Mouse (Mus musculus) layer of hippocampus, adult 9-11 months (tissue): ENCODE results near the gene Csnk1e.

Experiments
- DNase-seq: peaks from one replicate; pipeline ENCODE4 v3.0.0; 2022

The Csnk1e gene

GRCm38 (mm10) chr15:79442961-79443518 lies 12.3 kb downstream of the Csnk1e start:
- no peak for DNase-seq

- DNase-seq = no peak
These were observed 13.1 kb downstream of the Csnk1e start for GRCm38 (mm10) chr15:79442257-79442611.

DNA sequence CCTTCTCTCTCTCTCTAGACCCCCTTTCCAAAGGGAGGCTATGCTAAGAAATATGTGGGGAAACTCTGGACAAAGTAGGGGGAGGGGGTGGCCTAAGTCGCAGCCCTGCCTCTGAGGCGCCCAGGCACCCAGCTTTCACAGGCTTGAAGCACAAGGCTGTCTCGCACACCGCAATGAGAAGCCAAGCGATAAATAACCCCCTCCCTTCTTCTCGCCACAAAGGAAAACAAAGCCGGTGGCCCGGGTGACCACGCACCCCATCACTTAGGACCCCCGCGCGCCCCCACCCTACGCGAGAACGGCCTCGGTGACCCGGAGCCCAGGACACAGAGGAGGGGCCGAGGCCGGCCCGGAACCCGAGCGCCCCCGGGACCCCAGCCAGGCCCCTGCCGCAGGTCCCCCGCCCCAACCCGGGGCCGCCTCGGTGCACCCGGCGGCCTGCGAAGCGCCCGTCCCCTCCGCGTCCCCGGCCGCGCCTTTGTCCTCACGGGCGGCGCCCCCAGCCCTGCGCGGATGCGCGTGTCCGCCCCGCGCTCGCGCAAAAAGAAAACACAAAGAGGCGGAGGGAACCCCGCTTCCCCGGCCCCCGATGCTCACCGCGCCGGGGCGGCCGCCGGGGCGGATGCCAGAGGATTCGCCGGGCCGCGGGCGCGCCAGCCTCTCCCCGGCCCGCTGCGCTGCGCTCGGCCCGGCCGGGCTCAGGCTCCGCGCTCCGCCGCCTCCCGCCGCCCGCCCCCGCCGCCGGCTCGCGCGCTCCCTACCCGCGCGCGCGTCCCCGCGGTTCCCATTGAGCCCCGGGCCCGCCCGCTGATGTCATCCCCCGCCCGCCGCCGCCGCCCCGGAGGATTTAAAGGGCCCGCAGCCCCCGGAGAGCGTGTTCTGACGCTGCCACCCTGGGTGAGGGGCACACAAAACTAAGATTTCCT lies 13.8 kb downstream of the Csnk1e start:
- DNase-seq = peak; percentile 79

DNA sequence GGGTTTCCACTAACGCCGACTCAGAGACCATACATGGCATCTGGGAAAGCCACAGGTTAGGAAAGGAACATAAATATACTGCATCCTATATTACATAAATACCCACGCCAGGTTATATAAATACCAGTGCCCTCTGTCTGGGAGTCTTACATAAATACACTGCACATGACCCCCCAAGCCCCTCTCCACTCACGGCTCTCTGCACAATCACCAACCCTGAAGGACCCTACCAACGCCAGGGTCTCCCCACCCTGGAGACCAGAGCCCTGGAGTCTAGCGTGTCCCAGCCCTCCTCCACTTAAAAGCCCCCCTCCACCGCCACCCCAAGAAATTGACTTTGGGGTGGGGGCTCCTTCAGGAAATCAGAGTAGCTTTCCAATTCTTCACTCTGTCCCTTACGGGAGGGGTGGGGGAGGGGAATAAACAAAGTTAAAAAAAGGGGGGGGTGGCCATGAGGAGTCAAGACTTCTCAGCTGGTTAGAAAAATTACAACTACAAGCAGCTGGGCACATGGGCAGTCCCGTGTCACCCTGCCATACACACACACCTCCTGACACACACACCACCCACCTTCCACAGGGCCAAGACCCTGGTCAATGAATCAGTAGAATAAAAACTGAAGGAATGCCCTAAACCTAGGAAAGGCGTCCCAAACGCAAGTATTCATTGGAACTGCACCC lies 14.6 kb downstream of the Csnk1e start:
- no peak for DNase-seq

DNA sequence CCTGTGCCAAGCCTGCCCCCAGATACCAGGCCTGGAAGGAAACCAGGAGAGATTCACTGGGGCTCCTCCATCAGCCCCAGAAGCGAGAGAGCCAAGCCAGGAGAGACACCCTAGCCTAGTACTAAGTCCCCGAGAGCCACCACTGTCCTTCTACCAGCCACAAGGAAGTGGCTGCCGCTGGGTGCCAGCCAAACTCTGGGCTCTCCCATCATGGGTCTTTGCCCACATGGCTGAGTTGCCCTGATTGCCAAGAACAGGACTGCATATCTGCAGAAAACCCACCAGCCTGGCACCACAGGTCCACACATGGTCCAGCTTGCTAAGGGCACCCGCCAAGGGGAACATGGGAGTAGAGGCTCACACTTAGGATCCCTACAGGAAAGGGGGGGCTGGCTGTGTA lies 15.1 kb downstream of the Csnk1e start:
- DNase-seq = peak; percentile 83

GRCm38 (mm10) chr15:79439386-79439785 lies 16.0 kb downstream of the Csnk1e start:
- no peak for DNase-seq

DNA sequence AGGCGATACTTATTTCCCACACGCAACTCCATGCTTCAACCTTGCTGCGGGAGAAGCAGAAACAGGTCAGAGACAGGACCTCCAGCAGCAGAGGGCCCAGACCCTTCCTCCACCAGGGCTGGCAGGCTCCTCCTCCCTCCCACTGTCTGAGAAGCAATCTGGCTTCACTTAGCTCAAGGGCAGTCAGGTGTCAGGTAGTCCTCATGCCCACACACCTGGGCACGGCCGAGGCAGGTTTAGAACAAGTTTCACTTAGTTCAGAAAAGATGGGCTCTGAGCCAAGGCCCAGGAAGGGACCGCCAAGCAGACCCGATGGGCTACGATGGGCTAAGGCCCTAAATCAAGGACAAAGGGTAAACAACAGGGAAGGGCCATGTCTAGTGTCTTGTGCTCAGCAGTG lies 16.6 kb downstream of the Csnk1e start:
- no peak for DNase-seq

DNA sequence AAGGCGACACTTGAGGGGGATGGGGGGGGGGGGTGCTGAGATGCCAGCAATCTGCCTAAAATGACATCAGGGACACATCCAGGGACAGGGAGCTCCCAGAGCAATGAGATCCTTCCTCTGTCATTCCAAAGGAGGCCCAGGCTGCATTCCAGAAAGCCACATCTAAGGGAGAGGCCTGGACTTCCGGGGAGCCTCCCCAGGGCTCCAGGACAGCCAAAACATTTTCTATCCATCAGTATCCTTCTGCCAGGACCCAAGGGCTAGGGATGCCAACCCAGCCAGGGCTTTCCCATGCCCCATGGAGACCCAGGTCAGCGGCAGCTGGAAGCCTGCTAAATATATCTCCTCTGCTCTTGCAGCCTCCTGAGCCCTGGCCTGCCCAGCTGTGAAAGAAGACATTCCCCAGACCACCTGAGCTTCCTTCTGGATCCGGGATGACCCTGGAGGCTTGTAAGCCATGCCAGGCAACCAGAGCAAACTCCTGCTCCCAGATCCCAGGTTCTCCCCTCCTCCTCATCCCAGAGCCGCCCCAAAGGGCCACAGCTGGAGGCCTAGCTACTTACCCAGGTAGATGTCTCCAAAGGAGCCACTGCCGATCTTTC lies 17.1 kb downstream of the Csnk1e start:
- DNase-seq = no peak

GRCm38 (mm10) chr15:79437541-79438208 lies 17.7 kb downstream of the Csnk1e start:
- DNase-seq = no peak

DNA sequence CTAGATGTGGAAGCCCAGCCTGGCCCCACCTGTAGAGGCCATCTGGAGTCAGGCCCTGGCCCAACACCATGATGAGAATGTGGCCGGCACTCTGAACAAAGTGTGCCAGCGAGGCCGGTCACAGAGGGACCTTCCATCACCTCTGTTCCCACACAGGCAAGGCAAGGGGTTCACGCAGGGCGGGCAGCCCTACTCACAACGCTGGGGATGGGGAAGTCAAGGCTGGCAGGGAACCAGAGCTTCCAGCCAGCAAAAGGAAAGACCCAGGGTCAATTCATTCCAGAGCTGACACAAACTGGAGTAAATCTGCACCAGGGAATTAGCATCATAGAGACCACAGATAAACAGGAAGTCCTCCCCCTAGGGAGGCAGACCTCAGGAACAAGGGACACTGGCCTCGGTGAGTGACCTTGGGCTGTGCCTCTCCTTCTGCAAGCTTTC lies 18.9 kb downstream of the Csnk1e start:
- DNase-seq = no peak

GRCm38 (mm10) chr15:79435191-79435671 lies 20.1 kb downstream of the Csnk1e start:
- DNase-seq = peak; percentile 50

DNA sequence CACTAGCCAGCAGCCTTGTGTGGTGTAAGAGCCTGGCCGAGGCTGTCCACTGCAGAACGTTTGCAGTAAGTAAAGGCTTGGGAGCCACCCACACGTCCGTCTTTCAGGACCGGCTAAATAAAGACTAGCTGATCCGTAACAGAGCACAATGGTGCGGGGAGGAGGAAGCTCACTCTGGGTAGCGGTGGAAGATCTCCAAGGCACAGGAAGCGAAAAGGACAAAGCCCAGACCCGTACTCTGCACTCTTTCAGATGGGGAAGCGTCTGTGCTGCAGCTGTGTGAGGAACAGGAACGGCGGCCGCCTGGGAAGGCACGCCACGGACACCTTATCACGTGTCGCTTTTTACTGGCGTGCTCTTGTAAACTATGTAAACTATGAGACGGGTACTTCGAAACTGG lies 22.5 kb downstream of the Csnk1e start:
- peak; percentile 82 for DNase-seq

DNA sequence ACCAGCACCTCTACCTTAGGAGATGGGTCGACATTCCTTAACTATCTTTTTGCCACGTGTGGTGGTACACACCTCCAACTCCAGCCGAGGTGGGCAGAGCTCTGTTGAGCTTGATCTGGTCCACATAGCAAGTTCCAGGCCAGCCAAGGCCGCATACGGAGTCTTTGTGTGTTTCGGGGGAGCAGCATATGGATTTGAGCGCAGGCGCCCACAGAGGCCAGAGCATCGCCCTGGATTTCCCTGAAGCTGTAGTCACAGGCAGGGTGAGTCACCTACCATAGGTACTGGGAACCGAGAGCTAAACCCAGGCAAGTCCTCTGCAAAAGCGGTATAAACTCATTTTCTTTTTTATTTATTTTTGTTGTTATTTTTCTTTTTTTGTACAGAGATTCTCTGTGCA lies 23.0 kb downstream of the Csnk1e start:
- no peak for DNase-seq

- no peak for DNase-seq
These were observed 23.4 kb downstream of the Csnk1e start for GRCm38 (mm10) chr15:79431925-79432324.

DNA sequence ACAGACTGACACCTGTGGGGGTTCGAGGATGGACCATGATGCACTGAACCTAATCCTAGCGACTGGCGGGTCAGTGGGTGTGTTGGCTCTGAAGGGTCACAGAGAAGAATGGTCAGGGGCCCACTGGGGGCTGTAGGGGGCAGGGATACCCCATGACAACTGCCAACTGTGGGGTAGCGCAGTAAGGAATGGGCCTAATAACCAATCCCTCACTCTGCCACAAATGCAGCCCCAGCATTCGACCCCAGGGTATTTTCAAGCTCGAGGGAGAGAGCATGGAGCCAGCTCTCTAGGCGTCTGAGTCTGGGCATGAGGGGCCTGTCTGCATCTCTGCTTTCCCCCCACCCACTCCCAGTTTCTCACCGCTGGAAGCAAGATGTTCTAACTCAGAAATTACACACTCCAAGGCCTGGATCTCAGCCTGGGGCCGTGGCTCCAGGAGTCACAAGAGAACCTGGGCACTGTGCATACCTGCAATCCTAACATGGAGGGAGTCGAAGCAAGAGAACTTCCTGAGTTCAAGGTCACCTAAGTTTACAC lies 24.8 kb downstream of the Csnk1e start:
- no peak for DNase-seq

DNA sequence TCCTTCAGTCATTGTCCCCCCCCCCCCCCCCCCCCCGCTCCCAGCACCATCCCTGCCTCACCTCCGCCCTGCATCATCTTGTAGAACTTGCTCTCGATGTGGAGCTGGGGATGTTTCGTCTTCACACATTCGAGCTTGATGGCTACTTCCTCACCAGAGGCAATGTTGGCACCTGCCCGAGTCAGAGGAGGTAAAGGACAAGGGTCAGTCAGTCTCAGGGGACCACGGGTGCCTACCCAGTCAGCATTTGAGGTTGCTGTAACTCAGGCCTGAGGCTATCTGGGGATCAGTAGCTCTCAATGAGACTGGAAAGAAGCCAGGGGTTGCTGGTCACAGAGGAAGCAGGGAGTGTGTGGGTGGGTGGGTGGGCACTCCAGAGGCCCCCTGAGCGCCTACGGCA lies 25.4 kb downstream of the Csnk1e start:
- DNase-seq = no peak

- DNase-seq = no peak
These were observed 25.8 kb downstream of the Csnk1e start for GRCm38 (mm10) chr15:79429527-79429926.

- no peak for DNase-seq
These were observed 26.8 kb downstream of the Csnk1e start for GRCm38 (mm10) chr15:79428616-79429015.

- DNase-seq = no peak
These were observed 27.9 kb downstream of the Csnk1e start for GRCm38 (mm10) chr15:79427516-79427915.

- no peak for DNase-seq
These were observed 29.9 kb downstream of the Csnk1e start for GRCm38 (mm10) chr15:79425516-79425915.

GRCm38 (mm10) chr15:79424602-79425001 lies 30.8 kb downstream of the Csnk1e start:
- no peak for DNase-seq

GRCm38 (mm10) chr15:79422715-79423243 lies 32.6 kb downstream of the Csnk1e start:
- no peak for DNase-seq
